Mouse (Mus musculus): Measurements from ENCODE around the gene Vmn1r40.

Vmn1r40 gene

GRCm38 (mm10) chr6:89707240-89707639 is at the start of gene Vmn1r40:
Gene Vmn1r40, plus strand, starts transcription at chr6:89707540.
- no peak for DNase-seq (ENCODE audit: low read depth, low spot score)

- no peak for DNase-seq (ENCODE audit: low read depth, low spot score)
Measured at GRCm38 (mm10) chr6:89658342-89658741, 49.0 kb upstream of the Vmn1r40 start.

GRCm38 (mm10) chr6:89658931-89659330 is 48.4 kb upstream of the Vmn1r40 start:
- no peak for DNase-seq (ENCODE audit: low read depth, low spot score)

- no peak for DNase-seq (ENCODE audit: low read depth, low spot score)
Measured at GRCm38 (mm10) chr6:89659692-89660423, 47.5 kb upstream of the Vmn1r40 start.

- no peak for DNase-seq (ENCODE audit: low read depth, low spot score)
Measured at GRCm38 (mm10) chr6:89660490-89660889, 46.9 kb upstream of the Vmn1r40 start.

GRCm38 (mm10) chr6:89662521-89662920 is 44.8 kb upstream of the Vmn1r40 start:
- no peak for DNase-seq (ENCODE audit: low read depth, low spot score)

- DNase-seq (ENCODE audit: low read depth, low spot score) = no peak
Measured at GRCm38 (mm10) chr6:89665155-89665554, 42.2 kb upstream of the Vmn1r40 start.

- DNase-seq (ENCODE audit: low read depth, low spot score) = no peak
Measured at GRCm38 (mm10) chr6:89665667-89666066, 41.7 kb upstream of the Vmn1r40 start.

- no peak for DNase-seq (ENCODE audit: low read depth, low spot score)
Measured at GRCm38 (mm10) chr6:89666976-89667375, 40.4 kb upstream of the Vmn1r40 start.

GRCm38 (mm10) chr6:89669556-89669955 is 37.8 kb upstream of the Vmn1r40 start:
- DNase-seq (ENCODE audit: low read depth, low spot score) = no peak

GRCm38 (mm10) chr6:89671431-89671830 is 35.9 kb upstream of the Vmn1r40 start:
- DNase-seq (ENCODE audit: low read depth, low spot score) = no peak

GRCm38 (mm10) chr6:89672641-89673040 is 34.7 kb upstream of the Vmn1r40 start:
- no peak for DNase-seq (ENCODE audit: low read depth, low spot score)

- DNase-seq (ENCODE audit: low read depth, low spot score) = no peak
Measured at GRCm38 (mm10) chr6:89673135-89673780, 34.1 kb upstream of the Vmn1r40 start.

GRCm38 (mm10) chr6:89678522-89678921 is 28.8 kb upstream of the Vmn1r40 start:
- no peak for DNase-seq (ENCODE audit: low read depth, low spot score)

- no peak for DNase-seq (ENCODE audit: low read depth, low spot score)
Measured at GRCm38 (mm10) chr6:89679291-89679835, 28.0 kb upstream of the Vmn1r40 start.

- DNase-seq (ENCODE audit: low read depth, low spot score) = no peak
Measured at GRCm38 (mm10) chr6:89680155-89680554, 27.2 kb upstream of the Vmn1r40 start.

GRCm38 (mm10) chr6:89684231-89684630 is 23.1 kb upstream of the Vmn1r40 start:
- DNase-seq (ENCODE audit: low read depth, low spot score) = no peak

- no peak for DNase-seq (ENCODE audit: low read depth, low spot score)
Measured at GRCm38 (mm10) chr6:89687100-89687499, 20.2 kb upstream of the Vmn1r40 start.

- no peak for DNase-seq (ENCODE audit: low read depth, low spot score)
Measured at GRCm38 (mm10) chr6:89706624-89707023, 716 bp upstream of the Vmn1r40 start.

- DNase-seq (ENCODE audit: low read depth, low spot score) = no peak
Measured at GRCm38 (mm10) chr6:89718051-89718450, 10.7 kb downstream of the Vmn1r40 start.

- no peak for DNase-seq (ENCODE audit: low read depth, low spot score)
Measured at GRCm38 (mm10) chr6:89740466-89740865, 33.1 kb downstream of the Vmn1r40 start, which contains the start of gene Vmn1r41. Gene Vmn1r41, plus strand, starts transcription at chr6:89740766.

GRCm38 (mm10) chr6:89742811-89743210 is 35.5 kb downstream of the Vmn1r40 start:
- DNase-seq (ENCODE audit: low read depth, low spot score) = no peak

All from telencephalon, adult 2 months (tissue).